Mouse (Mus musculus) midbrain, embryonic 13.5 days (tissue): ENCODE data around the gene Dnajb8. TPM values are rescaled to one million over a fixed set of nuclear protein-coding genes. Genes with fewer than 3 reads are reported as not detected.

Experiments
- ATAC-seq: fragments of 200-750 bp; cut with Nextera tagmentation; 2 replicates; pipeline ENCODE4 v1.8.0; 2017; ENCODE audit warnings: mild to moderate bottlenecking, moderate TSS enrichment, moderate library complexity
- H3K27ac ChIP-seq: fragments of 300-500 bp; sonication (generic); 2 replicates; pipeline ENCODE4 v1.5.1; 2015; ENCODE audit warnings: inconsistent platforms, mild to moderate bottlenecking, moderate library complexity
- H3K27me3 ChIP-seq: fragments of 300-500 bp; sonication (generic); 2 replicates; pipeline ENCODE4 v1.6.1; 2015; ENCODE audit warnings: mild to moderate bottlenecking, inconsistent platforms
- H3K36me3 ChIP-seq: fragments of 300-500 bp; sonication (generic); 2 replicates; pipeline ENCODE4 v1.6.1; 2015; ENCODE audit warnings: mild to moderate bottlenecking, inconsistent platforms
- H3K4me1 ChIP-seq: fragments of 300-500 bp; sonication (generic); replicated peaks from 2 replicates; pipeline ENCODE4 v1.6.1; 2015; ENCODE audit warnings: inconsistent platforms
- H3K4me2 ChIP-seq: fragments of 300-500 bp; sonication (generic); replicated peaks from 2 replicates; pipeline ENCODE4 v1.6.1; 2015; ENCODE audit warnings: moderate library complexity, mild to moderate bottlenecking, inconsistent platforms
- H3K4me3 ChIP-seq: fragments of 300-500 bp; sonication (generic); replicated peaks from 2 replicates; pipeline ENCODE4 v1.5.1; 2015; ENCODE audit warnings: mild to moderate bottlenecking, inconsistent platforms
- H3K9ac ChIP-seq: fragments of 300-500 bp; sonication (generic); replicated peaks from 2 replicates; pipeline ENCODE4 v1.6.1; 2015; ENCODE audit warnings: mild to moderate bottlenecking, inconsistent platforms
- H3K9me3 ChIP-seq: fragments of 300-500 bp; sonication (generic); 2 replicates; pipeline ENCODE4 v1.6.1; 2016; ENCODE audit warnings: mild to moderate bottlenecking, inconsistent platforms
- WGBS: fragments of 180-500 bp; shearing (Covaris S2); methylation state at CpG from one replicate; pipeline ENCODE4 v1.1.7; 2015; 5-methylcytosine and 5-hydroxymethylcytosine counted together
- polyA plus RNA-seq: library from polyadenylated mRNA; unstranded; fragments of >200 nt; fragmentation: Nextera tagmentation; extraction: Ambion mirVana; gene quantifications from 2 replicates; pipeline ENCODE4 v1.2.1, GENCODE M21; 2015

Dnajb8 gene
- not detected in 2 replicates for polyA plus RNA-seq

- no peak within 1 kb of the TSS for H3K9ac ChIP-seq
- H3K4me1 ChIP-seq = peaks cover 11% of the 10 kb centered on the region
- ATAC-seq = no peak
- no peaks in the 10 kb centered on the region; the same call in 1 of the 2 replicates for H3K9me3 ChIP-seq
- no peak within 1 kb of the TSS for H3K4me2 ChIP-seq
- no peaks in the 10 kb centered on the region; the same call in 1 of the 2 replicates for H3K27me3 ChIP-seq
- H3K4me3 ChIP-seq = no peak within 1 kb of the TSS
- no peak within 1 kb of the TSS for H3K27ac ChIP-seq
- 46% methylated on average over 10 of the region's 10 CpGs for WGBS
- no peaks in the 10 kb centered on the region for H3K36me3 ChIP-seq
Observed at GRCm38 (mm10) chr6:88221968-88222367, at the start of gene Dnajb8. Gene Dnajb8 (plus strand): TSS chr6:88222268.

DNA sequence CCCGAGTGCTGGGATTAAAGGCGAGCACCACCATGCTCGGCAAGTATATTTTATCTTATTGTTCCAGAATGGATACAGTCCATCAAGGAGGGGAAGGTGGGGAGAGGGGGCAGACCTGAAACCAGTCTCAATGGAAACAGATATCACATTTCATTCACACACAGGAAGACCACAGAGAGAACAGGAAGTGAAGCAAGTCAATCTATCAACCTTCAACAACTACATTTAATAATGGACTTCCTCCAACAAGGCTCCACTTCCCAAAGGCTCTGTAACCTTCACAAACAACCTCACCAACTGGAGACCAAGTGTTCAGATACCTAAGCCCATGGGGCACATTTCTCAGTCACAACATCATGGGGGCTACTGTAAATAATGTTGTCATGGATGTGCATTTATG lies 47.9 kb upstream of the Dnajb8 start:
- H3K9ac ChIP-seq = no peak overlapping the region
- H3K27ac ChIP-seq = no peak overlapping the region
- whole genome bisulfite sequencing = 90% methylated on average over 3 of the region's 3 CpGs
- no peak overlapping the region for H3K4me3 ChIP-seq
- no peaks in the 10 kb centered on the region for H3K27me3 ChIP-seq
- no peak overlapping the region for H3K4me2 ChIP-seq
- peaks cover 16% of the 10 kb centered on the region for H3K9me3 ChIP-seq
- H3K36me3 ChIP-seq = no peaks in the 10 kb centered on the region
- no peak for ATAC-seq
- H3K4me1 ChIP-seq = no peaks in the 10 kb centered on the region

GRCm38 (mm10) chr6:88174676-88175075 lies 47.4 kb upstream of the Dnajb8 start:
- WGBS = 90% methylated on average over 2 of the region's 2 CpGs
- no peak overlapping the region for H3K4me2 ChIP-seq
- ATAC-seq = no peak

DNA sequence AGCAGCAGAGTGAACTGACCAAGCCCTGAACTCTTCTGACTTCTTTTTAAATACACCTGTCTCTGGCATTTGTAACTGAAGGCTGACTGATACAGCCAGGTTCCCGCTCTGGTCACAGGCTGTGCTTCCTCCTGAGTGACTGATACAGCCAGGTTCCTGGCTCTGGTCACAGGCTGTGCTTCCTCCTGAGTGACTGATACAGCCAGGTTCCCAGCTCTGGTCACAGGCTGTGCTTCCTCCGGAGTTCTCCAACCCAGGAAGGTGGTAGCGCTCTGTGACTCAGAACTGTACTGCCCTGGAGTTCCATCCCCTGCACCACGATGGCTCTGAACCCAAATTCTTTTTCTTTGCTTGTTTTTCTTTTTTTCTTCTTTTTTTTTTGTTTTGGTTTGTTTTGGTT lies 37.4 kb upstream of the Dnajb8 start:
- peaks cover 7% of the 10 kb centered on the region for H3K4me1 ChIP-seq
- no peak overlapping the region for H3K4me3 ChIP-seq
- H3K27me3 ChIP-seq = peaks cover 37% of the 10 kb centered on the region
- H3K27ac ChIP-seq = no peak overlapping the region
- H3K9ac ChIP-seq = no peak overlapping the region
- H3K4me2 ChIP-seq = no peak overlapping the region
- H3K36me3 ChIP-seq = no peaks in the 10 kb centered on the region
- no peak for ATAC-seq
- 88% methylated on average over 4 of the region's 4 CpGs for WGBS
- H3K9me3 ChIP-seq = no peaks in the 10 kb centered on the region

More at GRCm38 (mm10) chr6:88174676-88175075, 47.4 kb upstream of the Dnajb8 start:
- peaks cover 16% of the 10 kb centered on the region for H3K9me3 ChIP-seq
- H3K36me3 ChIP-seq = no peaks in the 10 kb centered on the region
- no peak overlapping the region for H3K4me3 ChIP-seq
- H3K27me3 ChIP-seq = no peaks in the 10 kb centered on the region
- no peak overlapping the region for H3K27ac ChIP-seq
- H3K9ac ChIP-seq = no peak overlapping the region
- H3K4me1 ChIP-seq = no peaks in the 10 kb centered on the region

GRCm38 (mm10) chr6:88188148-88188547 lies 33.9 kb upstream of the Dnajb8 start:
- Histone ChIP-seq H3K27me3 (peaks cover 72% of the 10 kb centered on the region), H3K4me1 (peaks cover 17% of the 10 kb centered on the region), H3K4me3 (no peak overlapping the region), H3K9me3 (no peaks in the 10 kb centered on the region), H3K27ac (no peak overlapping the region), H3K9ac (no peak overlapping the region), H3K36me3 (no peaks in the 10 kb centered on the region), H3K4me2 (no peak overlapping the region)
- 71% methylated on average over 6 of the region's 6 CpGs for WGBS
- no peak for ATAC-seq

DNA sequence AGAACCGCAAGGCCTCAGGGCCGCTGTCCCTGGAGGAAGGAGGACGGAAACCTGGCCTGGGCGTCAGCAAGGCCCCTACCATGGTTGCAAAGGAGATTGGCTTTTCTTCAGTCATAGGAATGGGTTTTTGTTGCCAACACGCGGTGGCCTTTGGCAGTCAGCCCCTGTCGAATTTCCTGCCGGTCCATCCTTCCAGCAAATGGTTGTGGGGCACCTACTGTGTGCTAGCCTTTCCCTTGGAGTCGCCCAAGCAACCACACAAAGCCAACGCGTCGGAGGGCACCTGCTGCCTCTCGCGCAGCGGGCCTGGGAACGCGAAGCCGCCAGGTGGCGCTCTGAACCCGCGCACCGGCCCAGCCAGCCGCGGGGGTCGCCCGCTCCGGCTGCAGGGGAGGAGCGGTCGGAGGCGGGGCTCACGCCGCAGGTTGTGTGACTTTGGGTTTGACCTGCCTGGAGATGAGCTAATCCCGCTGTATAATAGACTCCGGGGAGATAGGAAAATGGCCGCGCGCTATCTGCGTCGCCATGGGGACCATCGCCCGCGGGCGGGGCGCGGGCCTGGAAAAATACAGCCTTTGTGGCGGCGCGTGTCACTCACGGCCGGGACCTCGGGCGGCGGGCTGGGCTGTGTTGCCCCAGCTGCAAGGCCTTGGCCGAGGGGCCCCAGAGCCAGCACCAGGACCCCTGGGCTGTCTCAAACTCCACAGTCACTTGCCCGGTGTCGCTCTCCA lies 32.6 kb upstream of the Dnajb8 start:
- whole genome bisulfite sequencing = under 1% methylated on average over 56 of the region's 56 CpGs
- no peaks in the 10 kb centered on the region for H3K36me3 ChIP-seq
- no peaks in the 10 kb centered on the region for H3K9me3 ChIP-seq
- peak overlapping the region; percentile 65 for H3K4me2 ChIP-seq
- peaks cover 85% of the 10 kb centered on the region for H3K27me3 ChIP-seq
- peak; percentile 85 for ATAC-seq
- peak overlapping the region; percentile 43 for H3K4me3 ChIP-seq
- H3K4me1 ChIP-seq = peaks cover 29% of the 10 kb centered on the region
- peak overlapping the region; percentile 47 for H3K9ac ChIP-seq
- peak overlapping the region; percentile 79 for H3K27ac ChIP-seq

DNA sequence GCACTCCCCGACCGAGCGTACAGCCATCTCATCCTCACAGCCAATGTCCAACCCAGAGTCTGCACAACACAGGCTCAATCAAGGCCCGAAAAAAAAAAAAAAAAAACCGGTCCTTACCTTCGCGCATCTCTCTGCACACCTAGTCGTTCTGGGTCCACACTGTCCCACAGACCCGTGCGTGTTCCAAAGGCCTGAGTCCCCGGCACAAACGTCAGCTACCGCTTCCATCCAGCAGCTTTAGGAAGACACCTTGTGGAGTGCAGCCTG lies 32.1 kb upstream of the Dnajb8 start:
- ATAC-seq = no peak
- Histone ChIP-seq H3K4me1 (peaks cover 29% of the 10 kb centered on the region), H3K36me3 (no peaks in the 10 kb centered on the region), H3K27me3 (peaks cover 90% of the 10 kb centered on the region), H3K4me3 (peak overlapping the region; percentile 43), H3K9me3 (no peaks in the 10 kb centered on the region), H3K9ac (0 out of 2 replicates have a peak overlapping the region, but pooled peaks have one; percentile 47), H3K4me2 (peak overlapping the region; percentile 65), H3K27ac (peak overlapping the region; percentile 79)
- WGBS = under 1% methylated on average over 13 of the region's 13 CpGs

DNA sequence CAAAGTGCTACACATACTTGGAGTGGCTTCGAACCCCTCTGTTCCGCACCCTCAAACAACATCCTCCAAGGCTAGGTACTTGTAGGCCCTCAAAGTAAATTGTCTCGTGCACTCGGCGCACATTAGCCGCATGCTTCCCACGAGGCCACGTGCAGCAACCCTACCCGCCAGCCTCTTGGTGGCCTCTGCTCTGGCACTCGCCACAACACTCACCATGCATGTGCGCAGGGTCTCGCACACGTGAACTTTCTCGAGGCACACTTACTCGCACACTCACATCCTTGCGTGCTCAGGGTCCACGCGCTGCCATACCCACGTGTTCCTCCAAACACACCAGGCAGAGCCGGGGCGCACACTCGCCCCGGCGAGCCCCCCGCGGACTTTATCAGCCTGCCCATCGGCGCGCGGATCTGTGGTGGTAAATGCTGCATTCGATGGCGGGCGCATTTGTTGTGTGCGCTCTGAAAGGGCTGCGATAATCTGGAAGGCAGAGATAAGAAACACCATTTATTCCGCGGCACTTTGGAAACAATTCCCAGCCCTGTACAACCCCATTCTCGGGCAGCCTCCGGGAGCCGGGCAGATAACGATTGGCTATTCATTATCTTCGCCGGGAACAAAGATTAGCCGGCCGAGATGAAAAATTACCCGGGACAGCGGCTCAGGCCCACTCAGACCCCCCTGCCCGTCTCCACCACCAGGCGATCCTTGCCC lies 31.6 kb upstream of the Dnajb8 start:
- no peaks in the 10 kb centered on the region for H3K36me3 ChIP-seq
- H3K9me3 ChIP-seq = no peaks in the 10 kb centered on the region
- WGBS = 2% methylated on average over 49 of the region's 49 CpGs
- ATAC-seq = peak; percentile 9; the same call in 1 of the 2 replicates
- peak overlapping the region; percentile 65 for H3K4me2 ChIP-seq
- peaks cover 29% of the 10 kb centered on the region for H3K4me1 ChIP-seq
- peak overlapping the region; percentile 79 for H3K27ac ChIP-seq
- H3K27me3 ChIP-seq = peaks cover 95% of the 10 kb centered on the region
- H3K4me3 ChIP-seq = peak overlapping the region; percentile 43
- no peak overlapping the region for H3K9ac ChIP-seq

GRCm38 (mm10) chr6:88191024-88191365 lies 31.1 kb upstream of the Dnajb8 start:
- peaks cover 29% of the 10 kb centered on the region for H3K4me1 ChIP-seq
- H3K27ac ChIP-seq = peak overlapping the region; percentile 79
- WGBS = 12% methylated on average over 6 of the region's 6 CpGs
- no peak overlapping the region for H3K4me3 ChIP-seq
- H3K27me3 ChIP-seq = peaks cover 99% of the 10 kb centered on the region
- ATAC-seq = no peak
- H3K4me2 ChIP-seq = peak overlapping the region; percentile 65; the same call in 1 of the 2 replicates
- H3K9ac ChIP-seq = no peak overlapping the region
- no peaks in the 10 kb centered on the region for H3K9me3 ChIP-seq
- H3K36me3 ChIP-seq = no peaks in the 10 kb centered on the region

- ATAC-seq = no peak
- peaks cover 100% of the 10 kb centered on the region for H3K27me3 ChIP-seq
- H3K36me3 ChIP-seq = no peaks in the 10 kb centered on the region
- peaks cover 35% of the 10 kb centered on the region for H3K4me1 ChIP-seq
- no peaks in the 10 kb centered on the region for H3K9me3 ChIP-seq
- peak overlapping the region; percentile 79; the same call in 1 of the 2 replicates for H3K27ac ChIP-seq
- no peak overlapping the region for H3K4me3 ChIP-seq
- no peak overlapping the region for H3K4me2 ChIP-seq
- H3K9ac ChIP-seq = no peak overlapping the region
- 7% methylated on average over 4 of the region's 4 CpGs for WGBS
Observed at GRCm38 (mm10) chr6:88191411-88192070, 30.5 kb upstream of the Dnajb8 start.

GRCm38 (mm10) chr6:88192756-88193155 lies 29.3 kb upstream of the Dnajb8 start:
- no peak overlapping the region for H3K9ac ChIP-seq
- ATAC-seq = no peak
- no peaks in the 10 kb centered on the region for H3K9me3 ChIP-seq
- no peaks in the 10 kb centered on the region for H3K36me3 ChIP-seq
- peaks cover 47% of the 10 kb centered on the region for H3K4me1 ChIP-seq
- H3K4me2 ChIP-seq = peak overlapping the region; percentile 64
- H3K27me3 ChIP-seq = peaks cover 100% of the 10 kb centered on the region
- H3K27ac ChIP-seq = peak overlapping the region; percentile 87; the same call in 1 of the 2 replicates
- WGBS = 8% methylated on average over 8 of the region's 8 CpGs
- 0 out of 2 replicates have a peak overlapping the region, but pooled peaks have one; percentile 47 for H3K4me3 ChIP-seq
